Mouse (Mus musculus) spleen, postnatal 4 days (tissue): ENCODE data around the gene 6330403K07Rik.

Source experiments
- DNase-seq, 2 experiments: peaks; one replicate each; pipeline ENCODE4 v3.0.0; 2022; ENCODE audit warnings: low spot score in 2 of 2

Gene 6330403K07Rik

GRCm38 (mm10) chr11:70982557-70983228 lies 50.6 kb downstream of the 6330403K07Rik start, which contains the start of gene C1qbp:
C1qbp (minus strand) TSS chr11:70983026.
- peak; percentile 95 to 99 for DNase-seq

GRCm38 (mm10) chr11:70982030-70982429 lies 51.3 kb downstream of the 6330403K07Rik start:
- no peak for DNase-seq
